Mouse (Mus musculus): ENCODE results near the gene Ddx3y.

DNA sequence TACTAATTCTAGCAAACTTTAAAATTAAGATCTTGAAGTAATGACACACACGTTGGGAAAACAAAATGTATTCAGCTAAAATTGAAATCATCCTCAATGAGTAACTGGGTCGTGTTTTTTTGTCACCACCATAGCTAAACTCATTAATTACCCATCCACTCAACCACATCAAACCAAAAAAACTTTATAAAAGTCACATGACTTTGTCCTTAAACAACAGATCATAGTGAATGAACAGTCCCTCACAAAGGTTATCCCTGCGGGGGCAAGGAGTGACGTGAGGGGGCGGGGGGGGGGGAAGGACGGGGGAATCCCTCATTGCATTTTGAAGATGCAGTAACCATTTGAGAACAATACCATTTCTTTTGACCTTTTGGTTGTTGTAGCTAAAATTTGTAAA is 40.3 kb downstream of the Ddx3y start:
- TF ChIP-seq CTCF (conservative IDR thresholded peaks at IDR 0.05; ENCODE audit: low read length) = no peak
- TF ChIP-seq NANOG (IDR thresholded peaks at IDR 0.05; ENCODE audit: borderline replicate concordance, low read length) = no peak
